Mouse (Mus musculus) spleen, adult 18-20 months (tissue): ENCODE results near the gene Inpp5a.

ENCODE experiments used
- DNase-seq, 2 experiments: peaks; one replicate each; pipeline ENCODE4 v3.0.0; 2022; ENCODE audit warnings: mixed read lengths in 2 of 2

The Inpp5a gene

GRCm38 (mm10) chr7:139544706-139545625 is 156.1 kb downstream of the Inpp5a start:
- no peak for DNase-seq

GRCm38 (mm10) chr7:139547325-139547724 is 158.4 kb downstream of the Inpp5a start:
- no peak for DNase-seq

- no peak for DNase-seq
Observed at GRCm38 (mm10) chr7:139550086-139550783, 161.3 kb downstream of the Inpp5a start.

GRCm38 (mm10) chr7:139551519-139551918 is 162.6 kb downstream of the Inpp5a start:
- DNase-seq: no peak

GRCm38 (mm10) chr7:139556331-139556730 is 167.4 kb downstream of the Inpp5a start:
- no peak for DNase-seq

GRCm38 (mm10) chr7:139556746-139557526 is 168.0 kb downstream of the Inpp5a start:
- no peak for DNase-seq

- DNase-seq: no peak
Observed at GRCm38 (mm10) chr7:139559659-139560058, 170.8 kb downstream of the Inpp5a start.

GRCm38 (mm10) chr7:139563425-139563824 is 174.5 kb downstream of the Inpp5a start:
- DNase-seq: no peak

- DNase-seq: no peak
Observed at GRCm38 (mm10) chr7:139564161-139564560, 175.3 kb downstream of the Inpp5a start.

GRCm38 (mm10) chr7:139565998-139566397 is 177.1 kb downstream of the Inpp5a start:
- no peak for DNase-seq

GRCm38 (mm10) chr7:139566533-139566932 is 177.6 kb downstream of the Inpp5a start:
- no peak for DNase-seq

- DNase-seq: no peak
Observed at GRCm38 (mm10) chr7:139570788-139571187, 181.9 kb downstream of the Inpp5a start.

- DNase-seq: no peak
Observed at GRCm38 (mm10) chr7:139572665-139573064, 183.8 kb downstream of the Inpp5a start.

- DNase-seq: no peak
Observed at GRCm38 (mm10) chr7:139576064-139576686, 187.3 kb downstream of the Inpp5a start.

- no peak for DNase-seq
Observed at GRCm38 (mm10) chr7:139579261-139579905, 190.5 kb downstream of the Inpp5a start.

- no peak for DNase-seq
Observed at GRCm38 (mm10) chr7:139580851-139581775, 192.2 kb downstream of the Inpp5a start.

GRCm38 (mm10) chr7:139581801-139582571 is 193.1 kb downstream of the Inpp5a start:
- no peak for DNase-seq

- no peak for DNase-seq
Observed at GRCm38 (mm10) chr7:139582595-139582994, 193.7 kb downstream of the Inpp5a start, which contains the start of gene Nkx6-2. Nkx6-2 (minus strand) TSS chr7:139582797.

GRCm38 (mm10) chr7:139583094-139583737 is 194.3 kb downstream of the Inpp5a start:
- DNase-seq: no peak
